Mouse (Mus musculus) adrenal gland, adult 2 months (tissue): ENCODE data around the gene Traf5. TPM values are rescaled to one million over a fixed set of nuclear protein-coding genes. Genes with fewer than 3 reads are reported as not detected.
A peak's percentile ranks its signal among the peaks of the same experiment; 100 is the strongest.

Source experiments
- DNase-seq: peaks from one replicate; pipeline ENCODE4 v3.0.0; 2021
- long read RNA-seq: library from polyadenylated mRNA; stranded (forward); transcript quantifications from one replicate; pipeline ENCODE4 v2.0.0, GENCODE M21; 2021
- polyA plus RNA-seq: library from polyadenylated mRNA; depleted of rRNA; stranded (reverse); fragments of >200 nt; gene quantifications from 2 replicates; pipeline ENCODE4 v1.2.3, GENCODE M21; 2012; rRNA removed
- total RNA-seq, 2 experiments: library from RNA; stranded (reverse); gene quantifications; 2 replicates each; pipeline ENCODE4 v1.2.3; 2021

Gene Traf5
- 10 to 100 TPM in 1 of 2 experiments, 1 to 10 TPM in 1; 2.9 to 10.3 TPM for total RNA-seq
- polyA plus RNA-seq, result 1.7 and 2.0 TPM in 2 replicates
- long read RNA-seq, partial matches to known transcripts, result 0 of 2 reads
- long read RNA-seq, other reads (novel, unspliced or antisense), result 2 of 2 reads

DNA sequence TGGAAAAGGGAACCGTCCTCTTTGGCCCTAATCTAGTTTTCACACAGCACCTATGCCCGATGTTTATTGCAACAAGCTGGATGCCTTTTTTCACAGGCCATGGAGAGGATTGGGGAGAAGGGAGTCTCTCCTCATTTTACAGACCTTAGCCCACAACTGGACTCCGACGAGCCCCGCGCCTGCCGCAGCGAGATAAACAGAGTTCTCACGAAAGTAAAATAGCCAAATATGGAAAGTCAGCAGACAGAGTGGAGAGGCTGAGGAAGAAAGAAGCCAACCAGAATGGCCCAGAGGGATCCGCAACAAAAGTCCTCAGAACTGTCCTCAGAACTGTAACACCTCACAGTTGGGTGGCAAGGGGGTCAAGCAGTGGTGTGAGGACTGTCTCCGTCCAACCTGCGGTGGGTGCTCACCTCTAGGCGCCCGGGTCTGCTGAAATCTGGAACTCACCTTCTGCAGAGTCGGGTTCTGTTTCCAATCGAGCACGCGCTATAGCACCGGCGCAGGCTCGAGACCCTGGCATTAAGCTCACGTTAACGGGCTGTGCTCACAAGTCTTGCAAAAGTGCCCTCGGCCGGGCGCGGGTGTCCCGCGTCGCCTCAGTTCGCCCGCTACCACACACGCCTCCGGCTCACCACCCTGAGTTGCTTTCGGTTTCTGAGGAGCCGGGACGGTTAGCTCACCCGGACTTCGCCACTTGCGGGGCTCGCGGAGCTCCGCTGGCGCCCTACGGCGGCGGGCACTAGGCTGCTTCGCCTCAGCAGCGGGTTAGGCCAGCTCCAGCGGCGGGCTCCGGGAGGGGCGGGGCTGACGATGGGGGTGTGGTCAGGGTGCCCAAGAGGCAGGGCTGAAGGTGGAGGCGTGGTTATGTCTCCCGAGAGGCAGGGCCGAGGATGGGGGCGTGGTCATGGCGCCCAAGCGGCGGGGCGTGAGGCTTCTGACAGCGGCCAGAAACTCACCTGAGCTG lies at the start of gene Traf5:
Gene Traf5, minus strand, starts transcription at position 754 of the 967 bp plus-strand sequence.
- peak; percentile 99 for DNase-seq

DNA sequence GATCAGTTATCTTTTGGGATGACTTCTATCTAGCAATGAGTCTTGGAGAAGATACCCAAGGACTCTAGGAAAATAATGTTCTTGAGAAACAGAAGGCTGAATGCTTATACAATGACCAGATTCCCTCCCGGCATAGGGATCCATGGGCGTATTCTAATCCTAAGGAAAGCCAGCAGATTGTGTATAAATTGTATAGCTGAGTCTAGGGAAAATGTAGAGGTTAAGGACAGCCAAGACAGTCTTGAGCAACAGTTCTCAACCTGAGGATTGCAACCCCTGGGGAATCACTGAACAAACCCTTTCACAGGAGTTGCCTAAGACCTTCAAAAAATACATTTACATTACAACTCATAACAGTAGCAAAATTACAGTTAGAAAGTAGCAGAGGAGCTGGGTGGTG lies 48.0 kb upstream of the Traf5 start:
- DNase-seq, result no peak

DNA sequence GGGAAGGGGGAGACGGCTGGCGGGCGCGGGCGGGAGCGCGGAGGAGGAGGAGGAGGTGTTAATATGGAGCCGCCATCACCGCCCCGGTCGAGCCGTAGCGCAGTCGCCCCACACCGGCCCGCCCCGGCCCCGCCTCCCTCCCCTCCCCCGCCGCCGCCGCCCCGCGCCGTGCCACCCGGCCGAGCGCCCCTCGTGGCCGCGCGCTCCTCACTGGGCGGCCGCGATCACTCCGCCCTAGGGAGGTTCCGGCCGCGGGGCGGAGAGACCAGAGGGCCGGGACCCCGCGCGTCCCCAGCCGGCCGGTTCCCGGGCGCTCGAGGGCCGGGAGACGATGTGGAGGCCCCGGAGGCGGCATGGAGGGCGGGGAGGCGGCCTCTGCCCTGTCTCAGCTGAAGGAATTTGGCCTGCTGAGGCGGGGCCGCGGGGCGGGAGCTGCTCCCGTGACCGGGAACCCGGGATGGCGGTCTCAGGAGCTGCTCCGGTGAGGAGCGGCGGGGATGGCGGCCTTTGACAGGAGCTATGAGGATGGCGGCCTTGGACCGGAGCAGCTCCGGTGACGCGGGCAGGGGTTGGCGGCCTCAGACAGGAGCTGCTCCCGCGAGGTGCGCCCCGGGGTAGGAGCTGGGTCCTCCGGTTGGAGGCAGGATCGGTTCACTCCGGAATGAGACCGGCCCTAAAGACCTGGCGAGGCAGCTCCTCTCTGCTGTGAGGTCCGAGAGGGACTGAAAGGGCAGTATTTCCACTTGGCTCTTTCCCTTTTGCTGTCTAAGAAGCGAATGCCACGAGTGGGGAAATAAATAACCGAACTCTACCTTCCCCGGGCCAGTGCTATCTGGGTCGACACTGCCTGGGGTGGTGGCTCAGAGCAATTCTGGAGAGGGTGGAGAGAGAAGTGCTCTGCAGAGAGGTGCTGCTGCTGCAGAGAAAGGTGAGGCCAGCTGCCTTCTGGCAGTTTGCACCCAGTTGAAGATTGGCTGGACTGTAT lies 45.9 kb upstream of the Traf5 start, which contains the start of gene Rcor3:
Gene Rcor3, minus strand, starts transcription at position 137 of the 985 bp plus-strand sequence.
- DNase-seq, result peak; percentile 93

DNA sequence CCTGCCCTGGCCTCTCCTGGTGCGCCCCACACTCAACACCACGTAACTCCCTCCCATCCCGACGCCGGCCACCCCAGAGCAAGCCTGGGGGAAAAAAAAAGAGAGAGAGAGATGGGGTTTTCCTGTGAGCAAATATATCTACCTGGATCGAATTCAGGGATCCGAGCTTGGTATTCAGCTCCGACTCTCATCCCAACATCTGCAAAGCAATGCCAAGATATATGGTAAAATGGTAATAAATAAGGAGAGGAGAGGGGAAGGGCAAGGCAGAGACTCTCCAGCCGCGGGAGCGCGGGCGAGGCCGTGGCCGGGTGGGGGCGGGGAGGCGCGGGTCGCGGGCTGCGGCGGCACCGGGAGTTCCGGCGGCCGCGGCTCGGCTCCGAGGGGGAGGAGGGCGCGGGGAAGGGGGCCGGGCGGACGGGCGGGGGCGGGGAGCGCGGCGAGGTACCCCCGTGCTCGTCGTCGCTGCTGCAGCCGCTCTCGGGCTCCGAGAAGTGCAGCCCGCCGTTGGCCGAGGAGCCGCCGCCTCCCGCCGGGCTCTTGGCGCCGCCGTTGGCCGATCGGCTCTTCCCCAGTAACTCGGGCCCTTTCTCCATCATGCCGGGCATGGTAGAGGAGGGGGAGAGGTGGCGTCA lies 45.0 kb upstream of the Traf5 start:
- no peak for DNase-seq

DNA sequence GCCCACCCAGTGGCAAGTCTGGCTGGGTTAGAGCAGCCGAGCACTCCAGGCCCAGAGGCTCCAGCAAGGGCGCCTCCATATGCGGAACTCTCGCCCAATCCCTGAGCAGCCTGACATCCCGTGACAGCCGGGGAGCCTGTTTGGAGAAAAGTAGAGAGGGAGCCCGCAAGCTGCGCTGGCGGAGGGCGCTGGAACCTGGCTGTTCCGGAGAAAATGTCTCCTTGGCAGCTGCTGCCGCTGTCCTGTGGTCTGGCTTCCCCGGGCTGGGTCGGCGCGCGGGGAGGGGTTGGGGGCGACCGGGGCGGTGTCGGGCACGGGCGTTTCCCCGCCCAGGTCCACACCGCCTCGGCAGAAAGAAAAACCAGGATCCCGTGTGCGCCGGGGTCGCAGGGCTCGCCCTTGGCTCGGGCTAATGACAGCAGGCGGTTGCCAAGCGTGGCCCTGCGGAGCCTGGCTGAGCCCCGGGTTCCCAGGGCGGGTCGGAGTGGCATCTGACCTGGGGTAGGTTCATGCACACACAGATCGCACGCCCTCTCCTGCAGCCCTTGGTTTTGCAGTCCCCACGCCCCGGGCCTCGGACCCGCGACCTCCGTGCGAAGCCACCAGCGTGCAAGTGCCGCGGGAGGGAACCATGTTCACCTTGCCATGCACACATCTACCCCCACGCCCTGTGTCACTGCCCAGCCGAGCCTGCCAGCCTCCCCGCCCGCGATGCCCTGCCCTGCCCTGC lies 44.4 kb upstream of the Traf5 start:
- peak; percentile 89 for DNase-seq

DNA sequence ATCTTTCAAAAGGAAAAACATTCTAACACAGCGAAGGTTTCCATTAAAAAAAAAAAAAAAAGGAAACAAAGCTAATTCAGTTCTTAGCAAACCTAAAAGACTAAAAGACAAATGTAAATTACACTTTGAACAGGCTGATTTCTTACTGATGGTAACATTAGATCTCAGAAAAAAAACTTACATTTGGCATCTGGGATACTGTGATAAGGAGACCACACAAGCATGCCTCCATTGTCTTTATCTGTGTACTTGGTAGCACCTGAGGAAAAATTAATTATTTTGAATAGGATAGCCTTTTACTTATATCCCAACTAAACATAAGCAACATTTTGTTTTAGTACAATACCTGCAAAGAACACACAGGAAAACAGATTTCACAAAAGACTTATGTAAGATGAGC lies 37.8 kb upstream of the Traf5 start:
- no peak for DNase-seq

DNA sequence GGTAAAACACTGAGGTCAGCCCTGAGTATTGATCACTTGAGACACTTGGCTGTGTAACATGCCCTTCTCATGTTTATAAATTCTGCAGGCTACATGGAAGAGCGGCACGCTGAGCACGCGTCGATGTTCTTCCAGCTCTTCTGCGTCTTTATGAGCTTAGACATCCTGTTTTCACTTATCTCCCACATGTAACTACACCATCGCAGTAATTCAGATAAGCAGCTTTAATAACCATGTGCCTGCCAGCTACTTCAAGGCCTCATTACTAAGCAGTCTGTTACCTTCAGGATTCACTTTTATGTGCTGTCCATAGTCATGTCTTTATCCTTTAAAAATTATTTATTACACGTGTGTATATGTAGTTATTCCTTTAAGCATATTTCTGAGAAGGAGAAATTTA lies 36.0 kb upstream of the Traf5 start:
- DNase-seq, result no peak

DNA sequence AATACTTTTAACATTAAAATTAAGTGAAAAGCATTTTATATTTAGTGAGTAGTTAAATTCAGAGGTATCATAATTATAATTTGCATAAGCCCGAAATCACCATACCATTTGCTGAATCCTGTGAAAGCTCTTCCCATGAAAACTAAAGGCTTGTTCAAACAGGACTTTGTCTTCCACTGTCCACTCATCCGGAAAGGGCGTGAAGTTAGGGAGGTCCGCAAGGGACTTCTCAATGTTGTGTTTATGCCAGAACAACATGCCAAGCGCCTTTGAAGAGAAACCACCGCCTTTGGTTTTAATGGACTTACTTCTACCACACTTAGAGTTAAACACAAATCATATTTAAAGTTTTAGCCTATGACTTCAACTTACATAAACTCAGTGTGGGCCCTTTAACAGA lies 33.4 kb upstream of the Traf5 start:
- no peak for DNase-seq

DNA sequence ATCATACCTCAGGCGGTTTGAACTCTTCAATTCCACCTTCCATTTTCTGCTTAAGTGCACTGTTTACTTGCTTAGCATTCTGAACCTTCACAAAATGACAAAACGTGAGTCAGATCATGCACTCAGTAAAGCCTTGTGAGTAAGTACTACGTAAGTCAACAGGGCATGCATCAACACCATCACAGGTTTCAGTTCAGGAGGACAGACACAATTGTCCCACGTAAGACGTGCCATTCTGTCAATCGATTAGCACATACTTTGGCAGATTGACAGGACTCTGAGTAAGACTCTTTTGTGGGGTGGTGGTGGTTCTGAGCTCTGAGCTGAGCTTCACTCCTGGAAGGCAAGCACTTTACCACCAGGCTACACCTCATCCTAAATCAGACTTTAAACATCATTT lies 23.9 kb upstream of the Traf5 start:
- no peak for DNase-seq

DNA sequence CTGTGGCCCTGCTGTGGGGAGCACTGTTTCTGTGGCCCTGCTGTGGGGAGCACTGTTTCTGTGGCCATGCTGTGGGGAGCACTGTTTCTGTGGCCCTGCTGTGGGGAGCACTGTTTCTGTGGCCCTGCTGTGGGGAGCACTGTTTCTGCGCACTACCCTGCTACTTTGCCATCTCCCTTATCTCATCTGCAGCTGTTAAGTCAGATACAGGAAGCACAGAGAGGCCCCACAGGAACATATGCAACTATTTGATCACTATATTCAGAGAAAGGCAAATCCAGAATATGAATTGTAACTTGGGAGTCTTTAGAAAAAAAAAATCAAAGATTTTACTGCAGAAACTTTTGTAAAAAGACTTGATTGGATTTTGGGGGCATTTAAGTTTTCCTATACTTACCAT lies 23.0 kb upstream of the Traf5 start:
- no peak for DNase-seq

DNA sequence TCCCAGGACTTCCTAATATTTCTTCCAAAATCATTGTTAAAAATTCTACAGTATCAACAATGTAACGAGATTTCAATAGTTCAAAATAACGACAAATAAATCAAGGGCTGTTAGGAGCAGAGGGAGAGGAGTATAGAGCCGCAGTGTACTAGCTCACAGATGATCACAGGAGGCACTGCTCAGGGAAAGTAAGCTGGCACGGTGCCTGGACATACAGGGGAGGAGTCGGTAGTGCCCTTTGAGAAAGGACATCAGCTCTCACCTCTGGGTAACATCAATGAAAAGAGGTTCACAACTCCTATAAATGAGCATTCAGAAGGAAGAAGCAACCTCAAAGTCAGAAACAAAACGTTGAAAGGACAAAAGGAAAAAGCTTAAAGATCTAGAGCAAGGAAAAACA lies 16.8 kb upstream of the Traf5 start:
- peak; percentile 42 for DNase-seq

DNA sequence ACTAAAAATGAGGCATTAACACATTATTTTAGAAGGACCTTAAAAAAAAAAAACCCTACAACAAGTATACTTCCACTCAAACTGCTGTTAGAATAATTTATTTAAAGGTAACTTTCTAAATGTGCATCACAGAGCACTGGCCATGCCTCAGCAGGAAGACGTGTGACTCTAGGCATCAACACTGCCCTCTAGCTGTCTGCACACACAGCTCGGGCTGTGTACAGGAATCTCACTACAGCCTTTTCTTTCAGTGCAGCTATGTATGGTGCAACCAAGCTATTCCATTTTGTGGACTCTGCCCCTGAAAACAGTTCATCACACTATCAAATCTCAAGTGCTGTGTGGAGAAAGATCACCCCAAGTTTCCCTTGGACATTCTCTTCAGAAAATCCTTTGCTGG lies 15.0 kb upstream of the Traf5 start:
- DNase-seq, result peak; percentile 34

DNA sequence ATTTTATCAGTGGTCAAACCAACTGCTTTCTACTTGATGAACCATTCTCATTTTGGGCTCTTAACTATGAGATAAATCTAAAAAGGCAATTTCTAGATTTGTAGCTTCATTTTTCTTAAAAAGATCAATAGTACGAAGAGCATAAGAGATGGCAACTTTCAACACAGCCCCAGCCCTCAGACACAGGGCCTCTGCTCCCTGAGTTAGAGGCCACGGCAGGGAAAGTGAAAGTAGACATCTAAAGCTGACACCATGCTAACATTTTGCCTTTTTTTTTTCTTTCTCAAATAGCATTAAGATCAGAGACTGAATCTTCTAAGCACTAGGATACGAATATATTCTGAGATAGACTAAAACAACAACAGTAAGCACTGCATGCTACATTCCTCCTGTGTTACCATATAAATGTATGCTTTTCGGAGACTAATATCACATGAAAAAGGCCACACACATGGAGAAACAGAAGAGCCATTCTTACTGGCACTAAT lies 13.6 kb upstream of the Traf5 start:
- no peak for DNase-seq

DNA sequence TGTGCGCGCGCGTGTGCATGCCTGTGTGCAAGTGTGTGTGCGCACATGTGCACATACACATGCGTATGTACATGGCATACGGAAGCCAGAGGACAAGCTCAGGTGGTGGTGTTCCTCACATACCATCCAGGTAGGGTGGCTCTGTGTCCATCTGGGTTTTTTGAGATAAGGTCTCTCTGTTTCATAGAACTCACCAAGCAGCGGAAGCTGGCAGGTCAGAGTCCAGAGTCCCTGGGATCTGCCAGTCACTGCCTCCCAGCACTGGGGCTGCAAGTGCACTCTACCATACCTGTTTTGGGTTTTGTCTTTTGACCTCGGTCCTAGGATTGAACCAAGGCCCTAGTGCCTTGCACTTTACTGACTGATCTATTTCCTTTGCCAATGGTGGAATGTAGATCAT lies 11.7 kb upstream of the Traf5 start:
- DNase-seq, result no peak

DNA sequence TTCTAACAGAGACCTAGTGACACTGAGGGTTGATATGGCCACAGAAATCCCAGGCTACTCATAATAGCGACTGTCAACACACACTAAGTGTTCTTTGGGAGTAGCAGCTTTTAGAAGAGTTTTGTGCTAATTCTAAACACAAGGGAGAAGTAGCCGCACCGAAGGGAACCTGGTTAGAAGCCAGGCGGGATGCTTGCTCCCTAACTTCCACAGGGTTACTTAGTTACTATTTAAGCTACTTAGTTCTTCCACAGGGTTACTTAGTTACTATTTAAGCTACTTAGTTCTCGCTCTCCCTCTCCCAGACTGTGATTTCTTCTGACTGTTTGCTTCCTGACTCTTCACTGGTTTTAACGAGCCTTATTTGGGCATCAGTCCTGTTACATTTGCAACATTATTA lies 10.8 kb upstream of the Traf5 start:
- DNase-seq, result no peak

DNA sequence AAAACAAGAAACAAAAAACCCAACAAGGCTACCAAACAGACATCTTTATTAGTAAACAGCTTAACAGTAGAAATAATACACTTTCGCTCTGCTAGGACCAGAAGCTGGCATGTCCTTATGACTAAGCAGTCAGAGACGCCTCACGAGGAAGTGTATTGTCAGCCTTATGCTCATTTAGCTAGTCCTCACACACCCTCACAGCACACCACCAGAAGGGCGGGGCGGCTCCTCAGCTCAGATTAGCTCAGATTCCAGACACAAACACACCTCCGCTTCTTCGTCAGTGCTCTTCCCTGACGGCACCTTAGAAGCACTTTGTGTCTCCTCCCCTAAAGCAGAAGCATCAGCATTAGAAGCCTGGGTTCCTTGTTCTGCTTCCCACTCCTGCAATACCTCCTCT lies 9.0 kb upstream of the Traf5 start:
- DNase-seq, result no peak

DNA sequence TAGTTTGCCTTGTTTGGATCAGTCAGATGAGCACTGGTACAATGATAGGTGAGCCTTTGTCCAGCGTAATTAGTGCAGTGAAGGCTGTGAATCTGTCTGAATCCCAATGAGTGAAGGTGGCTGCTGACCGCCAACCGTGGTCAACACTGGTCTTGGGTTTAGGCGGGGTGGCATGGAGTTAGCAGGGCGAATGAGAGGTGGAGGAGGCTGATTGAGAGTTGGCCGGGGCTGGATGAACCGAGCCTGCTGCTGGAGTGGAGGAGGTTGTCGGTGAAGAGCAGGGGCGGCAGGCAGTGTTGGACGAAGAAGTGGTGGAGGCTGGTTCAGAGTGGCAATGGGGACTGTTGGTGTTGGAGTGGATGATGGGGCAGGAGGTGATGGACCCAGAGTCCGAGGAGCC lies 8.4 kb upstream of the Traf5 start:
- no peak for DNase-seq

DNA sequence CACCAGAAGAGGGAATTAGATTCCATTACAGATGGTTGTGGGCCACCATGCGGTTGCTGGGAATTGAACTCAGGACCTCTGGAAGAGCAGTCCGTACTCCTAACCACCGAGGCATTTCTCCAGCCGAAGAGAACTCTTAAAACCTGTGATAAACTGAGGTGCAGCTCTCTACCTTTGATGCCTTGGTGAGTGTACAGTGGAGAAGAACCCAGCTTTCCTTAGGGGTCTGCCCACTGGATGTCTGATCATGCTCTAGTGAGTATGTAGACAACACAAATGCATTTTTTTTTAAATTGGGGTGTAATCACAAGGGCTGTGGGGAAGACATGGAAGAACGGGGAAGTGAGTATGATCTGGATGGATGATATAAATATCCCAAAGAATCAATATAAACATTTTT lies 3.3 kb upstream of the Traf5 start:
- DNase-seq, result no peak

DNA sequence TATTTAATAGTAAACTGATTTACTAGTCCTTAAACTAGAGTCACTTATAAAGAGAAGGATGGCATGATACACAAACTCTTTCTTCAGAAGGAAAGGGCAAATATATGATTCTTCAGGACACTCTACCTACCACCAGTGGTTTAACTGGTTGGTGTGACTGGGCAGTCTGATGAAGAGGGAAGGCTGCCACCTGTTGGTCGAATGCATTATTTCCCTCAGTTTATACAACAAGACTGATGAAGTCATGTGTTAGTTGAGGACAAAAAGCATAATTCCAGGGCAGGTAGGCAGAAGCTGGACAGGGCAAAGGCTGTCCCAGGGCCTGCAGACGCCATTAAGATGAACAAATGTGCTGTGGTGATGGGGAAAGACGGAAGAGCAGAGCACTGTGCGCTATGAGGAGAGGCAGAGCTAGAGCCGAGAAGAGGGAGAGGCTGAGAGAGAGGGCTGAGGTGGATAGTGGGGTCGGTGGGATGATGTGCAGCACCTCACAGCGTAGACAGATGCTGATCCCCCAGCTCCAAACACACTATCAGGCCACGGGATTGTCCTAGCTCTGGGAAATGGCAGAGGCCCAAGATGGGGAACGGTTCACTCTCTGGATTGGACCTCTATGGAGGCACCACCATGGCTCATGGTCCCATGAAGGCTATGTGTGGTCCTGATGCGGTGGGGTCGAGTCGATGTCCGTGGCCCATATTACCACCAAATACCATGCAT lies 2.3 kb upstream of the Traf5 start:
- peak; percentile 56 for DNase-seq
